Mouse (Mus musculus) midbrain, embryonic 13.5 days (tissue): ENCODE data around the gene Card10. TPM values are rescaled to one million over a fixed set of nuclear protein-coding genes. Genes with fewer than 3 reads are reported as not detected.
A peak's percentile ranks its signal among the peaks of the same experiment; 100 is the strongest.

Experiments
- ATAC-seq: fragments of 200-750 bp; cut with Nextera tagmentation; 2 replicates; pipeline ENCODE4 v1.8.0; 2017; ENCODE audit warnings: mild to moderate bottlenecking, moderate TSS enrichment, moderate library complexity
- H3K27ac ChIP-seq: fragments of 300-500 bp; sonication (generic); 2 replicates; pipeline ENCODE4 v1.5.1; 2015; ENCODE audit warnings: inconsistent platforms, mild to moderate bottlenecking, moderate library complexity
- H3K27me3 ChIP-seq: fragments of 300-500 bp; sonication (generic); 2 replicates; pipeline ENCODE4 v1.6.1; 2015; ENCODE audit warnings: mild to moderate bottlenecking, inconsistent platforms
- H3K36me3 ChIP-seq: fragments of 300-500 bp; sonication (generic); 2 replicates; pipeline ENCODE4 v1.6.1; 2015; ENCODE audit warnings: mild to moderate bottlenecking, inconsistent platforms
- H3K4me1 ChIP-seq: fragments of 300-500 bp; sonication (generic); replicated peaks from 2 replicates; pipeline ENCODE4 v1.6.1; 2015; ENCODE audit warnings: inconsistent platforms
- H3K4me2 ChIP-seq: fragments of 300-500 bp; sonication (generic); replicated peaks from 2 replicates; pipeline ENCODE4 v1.6.1; 2015; ENCODE audit warnings: moderate library complexity, mild to moderate bottlenecking, inconsistent platforms
- H3K4me3 ChIP-seq: fragments of 300-500 bp; sonication (generic); replicated peaks from 2 replicates; pipeline ENCODE4 v1.5.1; 2015; ENCODE audit warnings: mild to moderate bottlenecking, inconsistent platforms
- H3K9ac ChIP-seq: fragments of 300-500 bp; sonication (generic); replicated peaks from 2 replicates; pipeline ENCODE4 v1.6.1; 2015; ENCODE audit warnings: mild to moderate bottlenecking, inconsistent platforms
- H3K9me3 ChIP-seq: fragments of 300-500 bp; sonication (generic); 2 replicates; pipeline ENCODE4 v1.6.1; 2016; ENCODE audit warnings: mild to moderate bottlenecking, inconsistent platforms
- WGBS: fragments of 180-500 bp; shearing (Covaris S2); methylation state at CpG from one replicate; pipeline ENCODE4 v1.1.7; 2015; 5-methylcytosine and 5-hydroxymethylcytosine counted together
- polyA plus RNA-seq: library from polyadenylated mRNA; unstranded; fragments of >200 nt; fragmentation: Nextera tagmentation; extraction: Ambion mirVana; gene quantifications from 2 replicates; pipeline ENCODE4 v1.2.1, GENCODE M21; 2015

Gene Card10
- polyA plus RNA-seq, 1 experiment from 2014 or later, result 1.2 TPM

DNA sequence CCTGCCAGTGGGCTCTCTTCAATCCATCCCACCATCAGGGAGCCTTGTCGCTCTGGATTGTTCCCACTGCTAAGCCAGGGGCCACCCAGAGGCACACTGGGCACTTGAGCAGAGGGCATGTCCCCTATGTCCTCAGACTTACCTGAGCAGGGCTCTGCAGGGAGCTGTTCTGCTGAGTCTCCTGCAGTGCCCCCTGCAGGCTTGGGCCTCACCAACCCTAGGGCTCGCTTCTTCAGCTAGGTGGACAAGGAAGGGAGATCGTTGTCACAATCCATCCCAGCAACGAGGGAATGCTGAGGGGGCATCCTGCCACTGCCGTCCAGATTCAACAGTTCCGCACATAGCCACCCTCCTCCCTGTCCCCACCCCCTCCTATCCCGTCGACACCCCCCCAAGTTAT is 23.6 kb downstream of the Card10 start:
- H3K4me1 ChIP-seq, result peaks cover 15% of the 10 kb centered on the region
- WGBS, result 82% methylated on average over 8 of the region's 8 CpGs
- H3K27me3 ChIP-seq, result no peaks in the 10 kb centered on the region
- H3K9me3 ChIP-seq, result no peaks in the 10 kb centered on the region
- peak; percentile 18; the same call in 1 of the 2 replicates for ATAC-seq
- no peak overlapping the region for H3K4me2 ChIP-seq
- H3K27ac ChIP-seq, result no peak overlapping the region
- no peak overlapping the region for H3K4me3 ChIP-seq
- H3K36me3 ChIP-seq, result no peaks in the 10 kb centered on the region
- no peak overlapping the region for H3K9ac ChIP-seq

GRCm38 (mm10) chr15:78778077-78778870 is 24.6 kb downstream of the Card10 start:
- Histone ChIP-seq H3K27me3 (no peaks in the 10 kb centered on the region), H3K36me3 (no peaks in the 10 kb centered on the region), H3K4me2 (no peak overlapping the region), H3K4me3 (no peak overlapping the region), H3K4me1 (peaks cover 24% of the 10 kb centered on the region), H3K9me3 (no peaks in the 10 kb centered on the region), H3K27ac (peak overlapping the region; percentile 53; the same call in 1 of the 2 replicates), H3K9ac (peak overlapping the region; percentile 25; the same call in 1 of the 2 replicates)
- 41% methylated on average over 15 of the region's 15 CpGs for WGBS
- ATAC-seq, result peak; percentile 15; the same call in 1 of the 2 replicates

DNA sequence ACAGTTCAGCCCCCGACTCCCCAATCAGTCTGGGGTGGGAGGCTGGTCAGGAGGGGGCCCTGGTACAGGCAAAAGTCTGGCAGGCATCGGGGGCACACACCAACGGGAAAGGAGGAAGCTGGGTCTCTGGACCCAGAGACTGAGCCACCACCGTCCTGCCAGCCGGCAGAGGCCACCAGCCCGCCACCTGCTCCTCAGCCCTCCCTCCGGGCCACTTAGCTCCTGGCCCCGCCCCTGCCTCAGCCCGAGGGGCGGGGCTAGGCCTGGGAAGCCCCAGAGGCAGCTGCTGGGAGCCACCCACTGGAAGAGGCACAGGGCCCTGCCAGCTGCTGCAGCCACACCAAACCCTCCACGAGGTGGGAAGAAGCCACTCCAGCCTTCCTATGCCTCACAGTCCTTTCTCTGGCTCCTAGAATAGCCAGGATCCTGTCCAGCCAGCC is 29.5 kb downstream of the Card10 start, which contains the start of gene Mfng:
TSS of gene Mfng (minus strand) at position 186 of the 440 bp plus-strand sequence.
- 0% methylated on average over 11 of the region's 11 CpGs for WGBS
- ATAC-seq, result peak; percentile 65

GRCm38 (mm10) chr15:78772856-78773255 is 30.0 kb downstream of the Card10 start:
- Histone ChIP-seq H3K27me3 (no peaks in the 10 kb centered on the region), H3K27ac (peak overlapping the region; percentile 97), H3K9ac (peak overlapping the region; percentile 64), H3K4me2 (peak overlapping the region; percentile 60), H3K9me3 (no peaks in the 10 kb centered on the region), H3K4me3 (peak overlapping the region; percentile 43), H3K36me3 (peaks cover 5% of the 10 kb centered on the region; the same call in 1 of the 2 replicates), H3K4me1 (peaks cover 58% of the 10 kb centered on the region)
- 29% methylated on average over 14 of the region's 14 CpGs for WGBS
- ATAC-seq, result no peak

More for the DNA sequence above, 29.5 kb downstream of the Card10 start, which contains the start of gene Mfng:
- no peaks in the 10 kb centered on the region for H3K27me3 ChIP-seq
- H3K27ac ChIP-seq, result peak within 1 kb of the TSS; percentile 97
- H3K4me2 ChIP-seq, result peak within 1 kb of the TSS; percentile 60
- H3K4me1 ChIP-seq, result peaks cover 56% of the 10 kb centered on the region
- H3K9ac ChIP-seq, result peak within 1 kb of the TSS; percentile 64
- peak within 1 kb of the TSS; percentile 43 for H3K4me3 ChIP-seq
- peaks cover 5% of the 10 kb centered on the region; the same call in 1 of the 2 replicates for H3K36me3 ChIP-seq
- H3K9me3 ChIP-seq, result no peaks in the 10 kb centered on the region

DNA sequence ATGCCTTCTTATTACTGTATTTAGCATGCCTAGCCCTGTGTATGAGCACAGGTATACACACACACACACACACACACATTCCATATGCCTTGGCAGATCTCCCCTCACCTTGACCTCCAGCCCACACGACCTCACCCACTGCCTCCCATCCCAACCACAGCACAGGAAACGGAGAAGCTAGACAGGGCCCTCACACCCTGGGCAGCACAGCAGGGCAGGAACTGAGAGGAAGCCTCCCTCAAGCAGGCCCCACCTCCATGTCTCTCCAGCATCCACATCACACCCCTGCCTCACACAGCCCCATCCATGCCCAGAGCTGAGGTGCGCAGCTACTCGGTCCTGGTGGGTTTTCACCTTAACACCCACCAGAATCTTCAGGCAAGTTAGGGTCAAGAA is 30.5 kb downstream of the Card10 start:
- peak overlapping the region; percentile 43 for H3K4me3 ChIP-seq
- ATAC-seq, result no peak
- peak overlapping the region; percentile 64 for H3K9ac ChIP-seq

DNA sequence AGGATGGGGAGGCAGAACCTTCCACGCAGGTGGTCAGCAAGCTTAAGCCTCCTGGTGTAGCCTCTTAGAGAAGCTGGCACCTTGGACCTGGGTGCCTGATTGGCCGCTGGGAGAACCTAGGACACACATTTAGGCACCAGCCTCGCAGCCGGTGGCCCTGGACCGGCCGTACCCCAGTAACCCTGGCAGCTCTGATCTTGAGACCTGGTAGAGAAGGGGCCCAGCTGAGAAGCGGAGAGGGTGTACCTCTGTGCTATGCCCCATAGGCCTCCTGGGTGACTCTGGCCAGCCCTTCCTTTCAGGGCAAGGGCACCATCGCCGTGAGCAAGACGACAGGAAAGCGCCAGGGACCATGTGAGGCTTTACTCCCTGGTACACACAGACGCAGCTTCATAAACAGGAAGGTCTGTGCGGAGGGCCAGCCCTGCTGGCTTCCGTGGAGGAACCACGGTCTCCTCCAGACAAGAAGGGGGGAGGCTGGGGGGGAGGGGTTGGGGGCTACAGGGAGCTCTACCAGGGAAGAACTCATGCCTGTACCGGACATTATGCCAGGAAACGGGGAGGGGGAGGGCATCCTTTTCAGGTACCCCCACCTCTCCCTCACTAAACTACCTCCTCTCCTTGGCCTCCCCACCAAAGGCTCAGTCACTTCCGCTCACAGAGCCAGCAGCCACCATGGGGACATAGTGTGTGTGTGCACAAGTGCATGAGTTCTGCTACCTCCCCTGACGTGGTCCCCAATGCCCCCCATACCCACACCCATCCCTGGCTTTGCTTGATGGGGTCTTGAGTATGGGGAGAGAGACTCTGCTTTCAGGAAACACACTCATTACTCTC is 31.1 kb downstream of the Card10 start:
- Histone ChIP-seq H3K27me3 (no peaks in the 10 kb centered on the region), H3K9me3 (no peaks in the 10 kb centered on the region), H3K9ac (peak overlapping the region; percentile 64), H3K27ac (peak overlapping the region; percentile 97), H3K4me1 (peaks cover 63% of the 10 kb centered on the region), H3K36me3 (peaks cover 12% of the 10 kb centered on the region), H3K4me2 (peak overlapping the region; percentile 60), H3K4me3 (peak overlapping the region; percentile 43)
- 40% methylated on average over 19 of the region's 19 CpGs for WGBS
- 0 out of 2 replicates have a peak, but pooled peaks have one; percentile 7 for ATAC-seq

More for the DNA sequence above, 30.5 kb downstream of the Card10 start:
- Histone ChIP-seq H3K4me1 (peaks cover 58% of the 10 kb centered on the region), H3K27me3 (no peaks in the 10 kb centered on the region), H3K4me2 (peak overlapping the region; percentile 60), H3K27ac (peak overlapping the region; percentile 97), H3K36me3 (peaks cover 5% of the 10 kb centered on the region), H3K9me3 (no peaks in the 10 kb centered on the region)
- WGBS, result 46% methylated on average over 4 of the region's 4 CpGs

GRCm38 (mm10) chr15:78770983-78771355 is 31.9 kb downstream of the Card10 start:
- ATAC-seq, result peak; percentile 75
- peaks cover 63% of the 10 kb centered on the region for H3K4me1 ChIP-seq

GRCm38 (mm10) chr15:78770234-78770982 is 32.4 kb downstream of the Card10 start:
- Histone ChIP-seq H3K27ac (peak overlapping the region; percentile 97), H3K36me3 (peaks cover 25% of the 10 kb centered on the region), H3K4me1 (peaks cover 68% of the 10 kb centered on the region), H3K4me3 (peak overlapping the region; percentile 37), H3K9me3 (no peaks in the 10 kb centered on the region), H3K9ac (peak overlapping the region; percentile 64), H3K4me2 (peak overlapping the region; percentile 60), H3K27me3 (no peaks in the 10 kb centered on the region)
- 12% methylated on average over 9 of the region's 9 CpGs for WGBS
- ATAC-seq, result 0 out of 2 replicates have a peak, but pooled peaks have one; percentile 1

More at GRCm38 (mm10) chr15:78770983-78771355, 31.9 kb downstream of the Card10 start:
- Histone ChIP-seq H3K4me3 (peak overlapping the region; percentile 43), H3K27ac (peak overlapping the region; percentile 97), H3K36me3 (peaks cover 19% of the 10 kb centered on the region), H3K9me3 (no peaks in the 10 kb centered on the region), H3K27me3 (no peaks in the 10 kb centered on the region), H3K9ac (peak overlapping the region; percentile 64), H3K4me2 (peak overlapping the region; percentile 60)
- 3% methylated on average over 5 of the region's 5 CpGs for WGBS

GRCm38 (mm10) chr15:78769064-78769463 is 33.8 kb downstream of the Card10 start:
- no peaks in the 10 kb centered on the region for H3K9me3 ChIP-seq
- no peaks in the 10 kb centered on the region for H3K27me3 ChIP-seq
- WGBS, result 88% methylated on average over 4 of the region's 4 CpGs
- peaks cover 72% of the 10 kb centered on the region for H3K4me1 ChIP-seq
- no peak overlapping the region for H3K9ac ChIP-seq
- H3K36me3 ChIP-seq, result peaks cover 25% of the 10 kb centered on the region
- no peak overlapping the region for H3K27ac ChIP-seq
- H3K4me3 ChIP-seq, result peak overlapping the region; percentile 37
- peak overlapping the region; percentile 60 for H3K4me2 ChIP-seq
- ATAC-seq, result no peak

DNA sequence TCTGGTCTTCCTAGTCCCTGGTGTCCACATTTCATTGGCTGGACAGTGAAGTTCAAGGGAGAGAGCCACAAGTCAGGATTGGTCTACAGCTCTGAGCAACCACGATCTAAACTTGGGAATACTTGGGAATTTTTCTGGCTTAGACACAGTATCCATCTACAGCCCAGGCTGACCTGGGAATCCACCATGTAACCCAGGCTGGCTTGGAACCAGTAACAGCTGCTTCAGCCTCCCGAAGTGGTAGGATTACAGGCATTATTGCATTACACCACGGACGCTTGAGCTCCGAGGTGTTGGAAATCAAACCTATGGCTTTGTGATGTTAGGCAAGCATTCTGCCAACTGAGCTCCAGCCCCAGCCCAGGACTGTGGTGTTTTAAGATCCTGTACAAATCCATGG is 39.1 kb downstream of the Card10 start:
- H3K9ac ChIP-seq, result no peak overlapping the region
- ATAC-seq, result peak; percentile 3; the same call in 1 of the 2 replicates

DNA sequence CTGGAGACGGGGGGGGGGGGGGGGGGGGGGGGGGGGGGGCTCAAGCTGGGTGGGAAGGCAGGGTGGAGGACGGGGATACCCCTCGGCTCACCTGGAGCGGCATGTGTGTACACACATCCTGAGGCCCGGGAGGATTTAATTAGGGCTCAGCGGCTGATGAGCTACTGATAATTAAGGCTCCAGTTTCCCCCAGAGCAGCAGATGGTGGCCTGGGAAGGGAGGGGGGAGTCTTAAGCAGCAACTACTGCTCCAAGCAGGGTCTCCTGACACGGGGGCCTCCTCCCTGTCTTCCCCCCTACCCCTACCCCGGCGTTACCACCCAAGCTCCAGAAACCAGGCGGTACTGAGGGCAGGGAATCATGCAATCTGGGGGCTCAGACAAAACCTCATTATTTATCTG is 39.6 kb downstream of the Card10 start:
- Histone ChIP-seq H3K9me3 (no peaks in the 10 kb centered on the region), H3K36me3 (peaks cover 48% of the 10 kb centered on the region), H3K27ac (peak overlapping the region; percentile 62), H3K4me3 (no peak overlapping the region), H3K9ac (no peak overlapping the region), H3K27me3 (no peaks in the 10 kb centered on the region), H3K4me1 (peaks cover 41% of the 10 kb centered on the region), H3K4me2 (no peak overlapping the region)
- 15% methylated on average over 9 of the region's 10 CpGs for WGBS
- peak; percentile 58 for ATAC-seq

More for the DNA sequence above, 39.1 kb downstream of the Card10 start:
- H3K36me3 ChIP-seq, result peaks cover 46% of the 10 kb centered on the region
- peak overlapping the region; percentile 62 for H3K27ac ChIP-seq
- WGBS, result 73% methylated on average over 5 of the region's 5 CpGs
- no peak overlapping the region for H3K4me2 ChIP-seq
- peaks cover 45% of the 10 kb centered on the region for H3K4me1 ChIP-seq
- H3K9me3 ChIP-seq, result no peaks in the 10 kb centered on the region
- no peaks in the 10 kb centered on the region for H3K27me3 ChIP-seq
- no peak overlapping the region for H3K4me3 ChIP-seq
